Mouse (Mus musculus) adrenal gland, postnatal 25 days (tissue): ENCODE results near the gene Plekhm3. TPM values are rescaled to one million over a fixed set of nuclear protein-coding genes. Genes with fewer than 3 reads are reported as not detected.
"Not testable (repeated sequence)": the region's sequence is repeated elsewhere in the genome, so short reads cannot be mapped to it uniquely, and the experiment has no call there.

Experiments used
- DNase-seq: peaks from one replicate; pipeline ENCODE4 v3.0.0; 2021; ENCODE audit warnings: mixed read lengths
- long read RNA-seq: library from polyadenylated mRNA; stranded (forward); transcript quantifications from one replicate; pipeline ENCODE4 v2.0.0, GENCODE M21; 2021
- total RNA-seq: library from RNA; stranded (reverse); gene quantifications from 2 replicates; pipeline ENCODE4 v1.2.3, GENCODE M21; 2021

Plekhm3 gene
- total RNA-seq, result 20.7 and 23.6 TPM in 2 replicates
- long read RNA-seq, full-length matches to known transcripts, result 1 of 3 reads
- long read RNA-seq, partial matches to known transcripts, result 1 of 3 reads
- long read RNA-seq, other reads (novel, unspliced or antisense), result 1 of 3 reads

DNA sequence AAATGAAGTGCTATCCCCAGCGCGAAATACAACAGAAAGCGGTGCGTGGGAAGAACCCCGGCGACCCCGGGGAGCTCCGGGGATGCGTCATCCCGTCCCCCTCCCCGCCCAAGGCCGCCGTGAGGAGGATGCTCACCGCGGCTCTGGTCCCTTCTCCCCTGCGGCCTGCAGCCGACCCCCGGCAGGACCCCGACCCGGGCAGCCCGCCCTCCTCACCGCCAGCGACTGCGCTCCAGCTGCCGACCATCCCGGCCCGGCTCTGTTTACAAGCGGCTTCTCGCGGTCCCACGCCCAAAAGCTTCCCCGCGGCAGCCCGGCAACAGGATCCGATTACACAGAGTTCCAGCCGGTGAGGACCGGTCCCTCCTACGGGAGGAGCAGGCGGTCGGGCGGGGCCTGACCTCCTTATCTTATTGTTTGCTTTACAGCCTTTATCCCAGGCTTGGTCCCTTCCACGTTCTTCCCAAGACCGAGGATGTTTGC, at the start of gene Plekhm3:
Gene Plekhm3 (minus strand): TSS at position 346 of the 483 bp plus-strand sequence.
- DNase-seq, result peak; percentile 85

DNA sequence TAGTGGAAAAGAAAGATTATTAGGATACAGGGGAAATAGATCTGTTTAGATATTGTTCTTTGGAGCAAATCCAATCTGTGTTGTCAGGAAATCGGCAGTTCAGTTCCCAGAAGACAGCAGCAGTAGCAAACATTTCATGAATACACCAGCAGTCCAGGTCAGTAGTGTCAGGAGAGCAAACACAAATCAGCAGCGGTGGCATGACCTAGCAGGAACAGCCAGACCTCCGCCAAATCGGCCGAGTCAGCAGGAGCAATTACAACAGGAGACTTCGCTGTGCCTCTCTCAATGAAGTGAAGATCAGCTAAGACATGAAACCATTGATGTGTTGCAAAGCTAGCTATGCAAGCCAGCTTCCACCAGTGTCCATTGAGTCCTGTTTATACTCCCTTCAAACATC, 49.0 kb upstream of the Plekhm3 start:
- DNase-seq, result no peak

DNA sequence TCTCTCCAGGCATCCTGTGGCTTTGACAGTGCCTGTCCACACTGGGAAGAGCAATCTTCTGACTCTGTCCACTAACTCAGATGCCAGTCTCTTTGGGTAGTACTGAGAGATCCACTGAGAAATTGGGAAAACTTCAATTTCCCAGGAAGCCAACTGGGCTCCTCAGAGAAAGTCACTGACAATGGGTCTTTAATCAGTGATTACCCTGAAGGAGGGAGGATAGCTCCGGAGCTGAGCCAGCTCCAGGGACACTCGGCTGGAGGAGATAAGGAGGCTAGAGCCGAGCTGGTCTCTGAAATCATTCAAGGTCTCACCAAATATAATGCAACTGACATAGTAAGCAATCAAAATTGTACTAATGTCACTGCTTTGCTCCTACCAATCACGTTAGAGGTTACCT, 47.9 kb upstream of the Plekhm3 start:
- no peak for DNase-seq

DNA sequence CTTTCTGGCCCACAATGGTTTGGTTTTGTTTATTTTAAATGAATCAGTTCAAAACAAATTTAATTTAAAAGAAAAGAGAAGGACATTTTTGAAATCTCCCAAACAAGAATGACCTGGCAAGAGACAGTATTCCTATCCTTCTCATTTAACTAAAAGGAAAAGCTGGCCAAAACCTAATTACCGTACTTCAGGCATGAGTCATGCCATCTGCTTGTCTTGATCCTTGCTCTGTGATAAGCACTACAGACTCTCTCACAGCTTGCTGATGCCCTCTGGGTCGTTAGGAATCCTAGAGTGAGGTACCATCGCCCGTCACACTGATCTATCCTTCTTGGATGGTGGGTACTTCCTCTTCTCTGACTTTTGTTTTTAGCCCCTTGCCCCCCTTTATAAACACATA, 36.6 kb upstream of the Plekhm3 start:
- DNase-seq, result no peak

DNA sequence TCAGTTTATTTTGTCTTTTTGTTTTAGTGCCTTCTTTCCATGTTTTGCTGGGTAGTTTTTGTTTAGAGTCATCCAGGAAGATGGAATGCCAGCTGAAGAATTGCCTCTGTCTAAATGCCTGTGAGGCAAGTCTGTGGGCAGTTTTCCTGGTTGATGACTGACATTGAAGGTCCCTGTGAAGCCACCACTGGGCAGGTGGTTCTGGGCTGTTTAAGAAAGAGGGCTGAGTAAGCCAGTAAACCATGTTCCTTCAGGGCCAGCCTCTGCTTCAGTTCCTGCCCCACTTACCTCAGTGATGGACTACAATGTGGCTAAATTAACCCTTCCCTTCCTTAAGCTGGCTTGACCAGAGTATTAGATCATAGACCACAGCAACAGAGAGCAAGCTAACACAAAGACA, 31.6 kb upstream of the Plekhm3 start:
- DNase-seq, result no peak

DNA sequence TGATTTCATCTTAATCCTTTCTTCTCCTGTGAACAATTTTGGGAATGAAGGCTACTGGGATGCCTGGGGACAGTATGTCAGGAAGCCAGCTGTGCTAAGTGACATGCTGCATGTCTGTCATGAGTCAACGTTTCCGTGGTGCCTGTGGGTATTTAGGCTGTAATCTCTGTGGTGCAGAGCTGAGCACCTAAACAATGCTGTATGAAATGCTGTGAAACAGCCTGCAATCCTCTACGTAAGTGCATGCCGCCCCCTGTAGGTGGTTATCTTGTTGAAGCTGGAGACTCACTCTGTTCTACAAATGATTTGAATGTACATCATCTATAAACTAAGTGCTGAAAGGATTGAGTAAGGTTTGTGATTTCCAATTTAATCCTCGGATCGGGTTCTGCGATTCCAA, 29.5 kb upstream of the Plekhm3 start:
- peak; percentile 77 for DNase-seq

DNA sequence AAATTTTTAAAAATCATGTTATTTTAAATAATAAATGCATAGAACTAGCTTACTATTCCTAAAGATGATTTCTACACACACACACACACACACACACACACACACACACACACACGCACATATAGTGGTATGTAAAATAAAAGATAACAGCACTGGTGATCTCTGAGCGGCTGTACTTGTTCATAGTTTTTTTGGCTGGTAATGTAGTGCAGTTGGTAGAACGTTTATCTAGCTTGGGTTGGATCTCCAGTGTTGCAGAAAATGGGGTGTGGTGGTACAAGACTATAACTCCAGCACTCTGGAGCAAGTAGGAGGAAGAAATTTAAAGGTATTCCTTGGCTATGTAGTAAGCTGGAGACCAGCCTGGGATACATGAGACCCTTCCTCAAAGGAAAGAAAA, 26.6 kb upstream of the Plekhm3 start:
- no peak for DNase-seq

DNA sequence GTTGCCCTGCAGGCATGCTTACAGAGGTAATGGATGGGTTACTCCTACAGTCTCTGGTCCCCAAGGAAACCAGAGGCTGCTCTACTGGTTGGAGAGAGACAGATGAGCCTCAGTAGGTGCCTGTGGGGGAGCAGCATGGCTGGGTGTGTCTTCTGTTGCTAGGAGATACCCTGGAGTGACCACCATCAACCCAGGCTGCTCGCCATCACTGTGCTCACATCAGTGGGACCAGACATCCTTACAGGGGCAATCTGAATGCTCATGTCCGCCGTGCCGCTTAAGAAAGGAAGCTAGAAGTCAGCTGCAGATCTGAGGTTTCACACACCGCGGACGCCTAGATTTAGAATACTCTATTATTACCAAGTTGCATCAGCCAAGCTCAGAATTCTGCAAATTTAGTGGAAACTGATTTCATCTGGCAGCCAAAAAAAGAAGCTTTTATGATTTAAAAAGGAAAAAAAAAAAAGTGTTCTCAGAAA, 21.7 kb upstream of the Plekhm3 start:
- no peak for DNase-seq

DNA sequence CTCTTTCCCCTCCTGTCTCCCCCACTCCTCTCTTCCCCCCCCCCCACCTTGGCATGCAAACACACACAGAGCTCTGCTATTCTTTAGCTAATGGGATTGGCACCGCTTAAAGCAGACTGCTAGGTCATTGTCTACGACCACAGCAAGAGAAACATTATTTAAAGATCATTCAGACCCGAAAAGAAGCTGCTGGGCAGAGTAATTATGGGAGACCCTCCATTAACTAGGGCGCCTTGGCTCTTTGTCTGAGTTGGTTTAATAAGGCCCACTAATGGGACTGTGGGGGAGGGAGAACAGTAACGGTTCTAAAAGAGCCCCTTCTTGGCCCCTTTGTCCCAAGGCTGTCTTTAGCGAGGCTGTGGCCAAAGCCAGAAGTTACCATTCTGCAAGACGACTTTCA, 18.7 kb upstream of the Plekhm3 start:
- DNase-seq, result no peak

DNA sequence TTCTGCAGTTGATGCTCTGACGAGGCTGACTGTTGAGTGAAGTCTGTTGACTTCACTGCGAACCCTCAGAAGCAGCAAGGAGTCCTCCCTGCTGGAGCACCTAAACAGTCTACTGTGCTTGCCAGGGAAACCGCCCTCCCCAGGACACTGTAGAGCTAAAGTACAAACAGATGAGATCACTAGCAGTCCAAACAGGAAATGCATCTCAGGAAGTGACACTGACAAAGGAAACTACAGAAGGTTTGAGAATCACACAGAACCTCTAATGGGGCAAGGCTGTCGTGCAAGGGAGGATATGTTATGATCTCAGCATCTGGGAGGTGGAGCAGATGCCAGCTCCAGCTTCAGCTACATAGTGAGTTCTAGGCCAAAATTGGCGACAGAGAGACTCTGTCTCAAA, 14.1 kb upstream of the Plekhm3 start:
- DNase-seq, result no peak

DNA sequence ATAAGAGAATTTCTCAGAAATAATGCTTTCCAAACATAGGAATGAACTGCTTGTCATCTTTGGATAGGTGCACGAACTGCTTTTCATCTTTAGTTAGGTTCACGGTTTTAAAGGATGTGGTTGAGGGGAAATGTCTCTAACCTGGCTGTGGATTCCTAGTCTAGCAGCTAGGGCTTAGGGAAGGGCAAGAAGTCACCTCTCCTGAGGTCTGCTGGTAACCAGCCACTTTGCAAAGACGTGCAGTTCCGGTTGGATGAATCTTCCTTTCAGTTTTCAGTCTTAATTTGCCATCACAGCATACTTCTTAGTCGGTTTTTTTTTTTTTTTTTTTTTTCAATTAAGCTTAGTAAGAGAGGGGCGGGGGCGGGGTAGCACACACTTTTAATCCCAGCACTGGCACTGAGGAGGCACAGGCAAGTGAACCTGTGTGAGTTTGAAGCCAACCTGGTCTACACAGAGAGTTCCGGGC, 431 bp upstream of the Plekhm3 start:
- DNase-seq, result no peak

DNA sequence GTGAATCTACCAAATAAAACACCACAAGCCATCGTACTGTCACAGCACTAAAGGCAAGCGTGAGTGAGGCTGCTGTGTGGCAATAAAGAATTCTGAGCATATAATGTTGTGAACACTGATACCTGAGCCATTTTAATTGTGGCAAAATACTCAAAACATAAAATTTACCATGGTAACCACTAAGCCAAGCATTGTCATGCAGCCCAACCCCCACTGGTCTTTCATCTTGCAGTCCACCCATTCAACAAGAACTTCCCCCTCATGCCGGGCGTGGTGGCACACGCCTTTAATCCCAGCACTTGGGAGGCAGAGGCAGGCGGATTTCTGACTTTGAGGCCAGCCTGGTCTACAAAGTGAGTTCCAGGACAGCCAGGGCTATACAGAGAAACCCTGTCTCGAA, 1.8 kb downstream of the Plekhm3 start:
- DNase-seq, result not testable (repeated sequence)

DNA sequence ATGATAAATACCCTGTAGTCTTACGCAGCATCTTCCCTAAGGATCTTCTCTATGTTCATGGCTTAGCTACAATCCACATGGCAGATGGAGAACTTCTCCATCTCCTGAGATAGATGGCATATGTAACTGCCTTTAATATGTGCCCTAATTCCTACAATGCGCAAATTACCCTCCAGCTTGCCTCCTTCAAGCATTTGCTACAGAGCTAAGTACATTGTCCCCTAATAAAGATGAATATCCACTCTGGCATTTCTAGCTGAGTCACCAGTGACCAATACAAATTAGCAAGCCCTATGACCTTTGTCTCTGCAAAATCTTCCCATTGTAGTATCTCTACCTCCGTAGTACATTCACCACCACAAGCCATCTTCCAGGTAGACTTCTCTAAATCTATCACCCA, 6.4 kb downstream of the Plekhm3 start:
- no peak for DNase-seq

DNA sequence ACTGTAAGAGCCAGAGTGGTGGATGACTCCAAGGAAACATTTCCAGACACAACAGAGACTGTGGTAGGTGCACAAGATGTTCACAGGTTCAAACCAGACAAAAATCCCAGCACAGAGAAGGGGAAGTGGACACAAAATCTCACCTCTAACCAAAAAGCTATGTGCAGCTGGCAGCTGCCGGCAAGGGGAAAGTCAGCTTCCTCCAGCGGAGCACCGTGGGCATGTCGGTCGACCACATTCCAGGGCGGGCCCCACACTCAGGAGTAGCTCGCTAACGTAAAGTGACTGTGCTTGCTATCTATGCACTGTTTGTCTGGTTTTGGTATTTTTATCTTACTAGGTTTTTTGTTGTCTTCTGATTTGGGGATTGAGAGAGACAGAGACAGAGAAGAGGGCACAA, 7.2 kb downstream of the Plekhm3 start:
- no peak for DNase-seq

DNA sequence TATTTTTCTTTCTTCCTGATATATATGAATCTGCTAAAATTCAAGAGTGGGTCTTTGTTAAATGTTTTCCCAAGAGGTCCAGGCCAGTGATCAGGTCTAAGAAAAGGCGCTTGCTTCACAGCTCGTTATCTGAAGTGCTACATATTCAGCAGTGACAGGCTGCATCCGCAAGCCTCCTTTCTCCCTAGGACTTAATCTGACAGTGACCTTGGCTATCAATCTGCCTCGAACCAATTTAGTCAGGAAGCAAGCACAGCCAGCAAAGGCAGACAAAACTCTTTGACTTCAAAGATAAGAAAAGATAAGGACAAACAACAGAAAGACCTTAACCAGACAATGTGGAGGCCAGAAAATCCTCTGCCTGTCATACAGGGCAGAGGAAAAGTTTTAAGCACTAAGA, 10.5 kb downstream of the Plekhm3 start:
- DNase-seq, result no peak

DNA sequence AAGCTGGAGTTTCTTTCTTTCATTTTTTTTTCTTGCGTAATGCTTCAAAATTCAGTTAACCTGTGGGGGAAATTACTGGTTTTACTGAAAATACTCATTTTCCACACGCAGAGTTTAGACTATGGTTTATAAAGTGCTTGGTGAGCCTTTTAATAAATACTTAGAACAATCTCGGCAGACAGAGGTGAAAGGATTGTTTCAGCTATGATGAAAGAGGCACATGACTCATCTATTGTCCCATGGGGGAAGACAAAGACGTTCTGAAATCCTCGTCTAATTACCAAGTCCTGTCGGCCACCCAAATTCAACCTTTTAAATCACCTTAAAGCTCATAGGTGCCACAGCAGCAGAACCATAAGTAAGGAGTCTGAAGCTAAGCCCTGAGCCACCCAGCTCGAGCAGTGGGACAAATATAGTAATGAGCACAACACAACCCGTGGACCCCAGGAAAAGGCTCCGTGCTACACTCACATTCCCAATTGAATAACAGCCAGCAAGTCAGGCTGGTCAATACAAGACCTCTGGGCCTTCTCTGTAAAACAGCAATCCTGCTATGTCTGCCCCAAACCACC, 11.3 kb downstream of the Plekhm3 start:
- DNase-seq, result no peak

DNA sequence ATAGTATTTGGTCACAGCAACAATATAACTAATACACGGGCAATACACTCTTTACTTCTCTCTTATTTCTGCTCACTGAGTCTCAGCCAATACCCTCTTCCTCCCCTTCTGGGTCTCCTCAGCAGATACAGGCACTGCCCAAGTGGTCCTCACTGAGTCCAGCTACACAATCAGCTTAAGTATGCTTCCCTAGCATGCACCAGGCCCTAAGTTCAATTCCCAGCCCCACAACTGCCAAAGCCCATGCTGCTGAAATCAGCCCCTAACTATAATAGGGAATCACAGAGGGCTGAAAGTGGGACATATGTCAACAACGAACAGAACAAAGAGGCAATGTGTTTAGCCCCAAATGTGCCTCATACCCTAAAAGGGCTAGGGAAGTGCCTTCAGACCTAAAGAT, 11.9 kb downstream of the Plekhm3 start:
- no peak for DNase-seq

DNA sequence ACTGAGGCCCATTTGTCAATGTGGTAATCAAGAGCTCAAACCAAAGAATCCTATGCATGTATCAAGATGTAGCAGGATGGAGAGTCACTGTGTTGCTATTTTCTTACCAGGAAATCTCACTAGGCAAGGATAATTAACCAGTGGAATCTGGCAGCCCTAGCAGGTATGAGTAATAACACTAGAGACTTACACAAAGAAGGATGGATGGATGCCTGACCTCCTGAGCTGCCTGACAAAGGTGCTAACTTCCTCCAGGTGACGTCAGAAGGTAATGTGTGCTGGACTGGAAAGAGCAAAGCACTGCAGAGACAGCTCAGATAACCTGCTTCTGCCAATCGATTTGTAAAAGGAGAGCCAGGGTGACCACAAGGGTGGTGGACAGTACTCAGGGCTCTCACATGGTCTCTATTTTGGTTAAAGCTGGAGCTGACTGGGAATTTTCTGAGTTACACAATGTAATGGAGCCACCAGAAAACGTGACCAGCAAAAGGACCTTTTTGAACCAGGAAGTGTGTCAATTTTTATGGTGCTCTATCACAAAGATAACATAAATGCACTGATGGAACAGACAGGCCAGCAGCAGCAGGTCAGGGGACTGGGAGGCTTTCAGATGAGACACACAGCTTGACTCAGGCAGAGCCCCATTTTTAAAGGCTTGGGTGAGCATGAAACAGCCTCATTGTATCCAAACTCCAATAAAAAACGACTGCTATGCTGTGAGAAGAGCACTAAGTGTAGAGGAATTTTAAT, 14.4 kb downstream of the Plekhm3 start:
- DNase-seq, result no peak

DNA sequence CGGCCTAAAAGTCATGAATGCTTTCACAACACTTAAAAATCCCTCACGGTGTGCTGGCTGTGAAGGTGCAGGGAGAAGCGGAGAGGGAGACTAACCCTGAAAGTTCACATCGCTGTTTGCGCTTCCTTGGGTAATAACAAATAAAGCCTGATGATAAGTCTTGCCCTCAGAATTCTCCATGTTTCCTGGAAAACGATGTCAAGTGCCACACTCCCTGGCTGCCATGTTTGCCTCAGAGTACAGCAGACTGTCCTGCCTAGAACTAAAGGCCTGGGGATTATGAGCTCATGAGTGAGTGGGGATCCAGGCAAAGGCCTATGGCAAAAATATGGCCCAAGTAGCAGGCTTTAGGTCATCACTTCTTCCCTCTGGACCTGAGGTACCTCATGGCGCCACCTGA, 17.7 kb downstream of the Plekhm3 start:
- no peak for DNase-seq

DNA sequence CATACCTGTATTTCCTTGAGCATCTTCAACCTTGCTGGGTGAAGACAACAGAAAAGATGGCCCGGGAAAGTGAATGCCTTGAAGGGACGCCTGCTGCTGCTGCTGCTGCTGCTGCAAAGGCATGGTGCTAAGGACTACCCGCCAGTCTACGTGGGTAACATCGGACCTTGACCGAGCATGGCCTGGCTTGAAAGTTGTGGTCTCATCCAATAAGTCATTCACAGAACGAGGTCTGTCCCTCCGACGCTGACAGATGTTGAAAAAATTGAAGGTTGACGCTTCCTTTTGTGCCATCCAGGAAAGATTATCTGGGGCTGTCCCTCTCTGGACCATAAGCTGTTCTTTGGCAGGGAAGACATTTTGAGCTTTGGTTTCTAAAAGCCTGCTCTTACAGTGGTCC, 18.9 kb downstream of the Plekhm3 start:
- DNase-seq, result no peak

DNA sequence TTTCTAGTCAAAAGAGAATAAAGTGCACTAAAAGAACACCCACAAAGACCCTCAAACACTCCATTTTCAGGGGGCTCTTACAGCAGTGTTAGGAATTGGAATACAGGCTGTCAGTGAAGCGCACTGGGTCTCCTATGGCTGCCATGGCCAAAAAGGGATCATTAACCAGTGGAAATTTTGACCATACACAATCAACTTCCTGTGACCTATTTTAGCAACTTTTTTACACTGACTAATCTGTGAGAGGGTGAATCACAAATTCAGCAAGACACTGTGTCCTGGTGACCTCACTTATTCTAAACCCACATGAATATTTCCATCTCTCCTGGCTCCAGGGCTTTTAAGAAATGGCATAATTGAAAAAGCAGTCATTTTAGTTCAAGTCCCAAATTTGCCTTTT, 23.7 kb downstream of the Plekhm3 start:
- no peak for DNase-seq

DNA sequence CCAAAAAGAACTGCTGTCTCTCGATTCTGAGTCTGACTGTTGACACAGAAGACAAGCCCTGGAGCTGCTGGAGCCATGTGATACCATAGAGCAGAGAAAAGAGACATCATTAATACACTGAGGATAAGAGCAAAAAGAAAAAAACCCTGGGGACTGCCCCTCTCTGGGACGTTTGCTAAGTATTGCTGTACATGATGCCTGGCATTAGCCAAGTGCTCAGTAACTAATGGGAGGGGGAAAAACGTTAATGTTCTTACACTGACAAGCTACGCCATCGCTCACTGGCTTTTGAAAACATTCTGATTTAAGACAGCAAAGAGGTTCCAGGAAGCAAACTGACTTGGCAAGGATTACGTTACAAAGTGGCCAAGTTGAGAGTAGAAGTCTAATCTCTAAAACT, 26.5 kb downstream of the Plekhm3 start:
- no peak for DNase-seq

DNA sequence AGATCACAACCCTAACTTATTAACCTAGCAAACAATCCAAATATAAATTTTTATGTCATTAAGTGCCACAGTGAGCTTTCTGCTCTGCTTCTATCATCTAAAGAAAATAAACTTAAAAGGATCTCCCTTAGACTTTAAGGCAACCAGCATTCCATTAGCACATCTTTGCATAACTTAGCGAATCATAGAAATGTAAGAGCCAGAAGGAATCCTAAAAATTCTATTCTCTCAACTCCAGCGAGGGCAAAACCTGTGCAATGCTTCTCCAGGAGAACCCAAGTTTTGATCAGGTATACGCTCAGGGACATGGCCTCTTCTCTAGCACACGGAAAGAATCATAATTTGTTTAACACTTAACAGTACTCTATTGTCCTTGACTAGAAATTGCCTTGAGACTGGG, 27.0 kb downstream of the Plekhm3 start:
- no peak for DNase-seq

DNA sequence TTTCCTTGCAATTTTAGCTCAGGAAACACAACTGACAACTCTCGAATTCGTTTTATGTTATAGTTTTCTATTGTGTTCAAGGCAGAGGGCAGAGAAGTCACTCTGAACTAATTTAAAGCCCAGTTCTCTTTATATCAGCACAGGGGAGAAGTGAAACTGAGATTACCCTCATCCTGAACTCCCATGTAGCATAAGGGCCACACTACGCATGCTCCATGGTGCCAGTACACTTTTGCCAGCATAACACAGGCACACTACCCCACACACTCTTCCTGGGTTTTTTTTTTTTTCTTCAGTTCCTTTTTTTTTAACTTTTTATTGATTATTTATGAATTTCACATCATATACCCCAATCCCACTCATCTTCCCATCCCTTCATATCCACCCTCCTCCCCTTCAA, 28.1 kb downstream of the Plekhm3 start:
- no peak for DNase-seq
